Mouse (Mus musculus) forebrain, embryonic 13.5 days (tissue): ENCODE measurements at regions not wholly inside any gene's neighbourhood (a gene's known extent, or its start where the extent isn't known, plus 50 kb on each side); places are given as distances from the start of the nearest gene placed in this dataset.

Experiments used
- ATAC-seq: fragments of 200-750 bp; cut with Nextera tagmentation; 2 replicates; pipeline ENCODE4 v1.8.0; 2017
- H3K27ac ChIP-seq: fragments of 300-500 bp; sonication (generic); 2 replicates; pipeline ENCODE4 v1.5.1; 2015; ENCODE audit warnings: inconsistent platforms, mild to moderate bottlenecking, moderate library complexity
- H3K27me3 ChIP-seq: fragments of 300-500 bp; sonication (generic); 2 replicates; pipeline ENCODE4 v1.6.1; 2015; ENCODE audit warnings: mild to moderate bottlenecking, inconsistent platforms
- H3K36me3 ChIP-seq: fragments of 300-500 bp; sonication (generic); 2 replicates; pipeline ENCODE4 v1.6.1; 2015; ENCODE audit warnings: mild to moderate bottlenecking, inconsistent platforms; ENCODE audit not compliant: poor library complexity, severe bottlenecking
- H3K4me1 ChIP-seq: fragments of 300-500 bp; sonication (generic); 2 replicates; pipeline ENCODE4 v1.6.1; 2015; ENCODE audit warnings: inconsistent platforms
- H3K4me2 ChIP-seq: fragments of 300-500 bp; sonication (generic); 2 replicates; pipeline ENCODE4 v1.6.1; 2015; ENCODE audit warnings: inconsistent platforms, mild to moderate bottlenecking, moderate library complexity
- H3K4me3 ChIP-seq: fragments of 300-500 bp; sonication (generic); 2 replicates; pipeline ENCODE4 v1.5.1; 2015; ENCODE audit warnings: mild to moderate bottlenecking, inconsistent platforms
- H3K9ac ChIP-seq: fragments of 300-500 bp; sonication (generic); 2 replicates; pipeline ENCODE4 v1.6.1; 2015; ENCODE audit warnings: mild to moderate bottlenecking, inconsistent platforms
- H3K9me3 ChIP-seq: fragments of 300-500 bp; sonication (generic); replicated peaks from 2 replicates; pipeline ENCODE4 v1.6.1; 2016; ENCODE audit warnings: inconsistent platforms
- WGBS: fragments of 180-500 bp; shearing (Covaris S2); methylation state at CpG from one replicate; pipeline ENCODE4 v1.1.7; 2015; 5-methylcytosine and 5-hydroxymethylcytosine counted together

DNA sequence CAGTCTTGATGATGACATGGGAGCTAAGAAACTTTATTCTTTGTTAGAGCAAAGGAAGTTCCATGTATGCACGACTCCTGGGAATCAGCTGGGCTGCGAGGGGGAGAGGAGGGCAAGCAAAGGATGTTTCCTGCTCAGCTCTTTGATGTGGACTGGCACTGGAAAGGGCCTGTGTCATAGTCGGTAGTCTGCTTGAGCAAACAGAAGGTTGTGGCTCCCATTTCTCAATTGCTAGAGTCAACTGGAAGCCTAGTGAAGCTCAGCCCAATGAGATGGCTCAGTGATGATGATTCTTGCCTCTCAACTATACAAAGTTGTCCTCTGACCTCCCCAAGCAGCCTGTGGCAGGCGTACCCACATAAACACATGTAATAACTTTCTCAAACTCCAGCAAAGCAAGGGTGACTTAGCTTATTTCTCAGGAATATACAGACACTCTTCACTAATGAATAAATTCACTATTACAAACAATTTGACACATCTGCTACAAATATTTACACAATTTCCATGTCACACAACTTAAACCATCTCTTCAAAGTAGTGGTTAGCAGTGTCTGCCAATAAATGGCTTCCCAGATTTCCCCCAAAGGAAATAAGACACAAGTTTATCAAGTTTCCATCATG lies 115.4 kb upstream of the Smad1 start:
- Histone ChIP-seq H3K27me3 (no peaks in the 10 kb centered on the region), H3K9me3 (no peaks in the 10 kb centered on the region), H3K4me3 (no peak overlapping the region), H3K9ac (no peak overlapping the region), H3K36me3 (no peaks in the 10 kb centered on the region), H3K4me2 (no peak overlapping the region), H3K4me1 (no peaks in the 10 kb centered on the region), H3K27ac (no peak overlapping the region)
- no peak for ATAC-seq
- 81% methylated on average over 4 of the region's 4 CpGs for WGBS

DNA sequence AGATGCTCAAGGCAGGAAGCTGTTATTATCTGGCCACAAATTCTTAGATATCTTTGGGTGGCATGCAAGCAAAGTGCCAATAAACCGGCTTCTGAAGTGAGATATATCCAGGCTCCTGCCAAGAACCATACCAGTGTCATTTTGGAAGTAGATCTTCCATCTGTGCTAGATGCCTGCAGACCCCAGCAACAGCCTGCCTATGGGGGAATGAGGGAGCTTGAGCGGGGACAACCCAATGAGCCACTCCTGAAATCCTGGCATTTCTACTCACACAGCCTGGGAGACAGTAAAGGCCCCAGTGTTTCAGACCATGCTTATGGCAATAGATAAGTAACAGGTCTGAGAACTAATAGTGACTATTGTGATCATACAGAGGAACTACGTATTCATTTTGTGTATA lies 109.3 kb upstream of the Smad1 start:
- Histone ChIP-seq H3K4me2 (no peak overlapping the region), H3K4me1 (no peaks in the 10 kb centered on the region), H3K27me3 (no peaks in the 10 kb centered on the region), H3K4me3 (no peak overlapping the region), H3K36me3 (no peaks in the 10 kb centered on the region), H3K9ac (no peak overlapping the region), H3K27ac (no peak overlapping the region), H3K9me3 (no peaks in the 10 kb centered on the region)
- 92% methylated on average over 3 of the region's 3 CpGs for WGBS
- no peak for ATAC-seq

DNA sequence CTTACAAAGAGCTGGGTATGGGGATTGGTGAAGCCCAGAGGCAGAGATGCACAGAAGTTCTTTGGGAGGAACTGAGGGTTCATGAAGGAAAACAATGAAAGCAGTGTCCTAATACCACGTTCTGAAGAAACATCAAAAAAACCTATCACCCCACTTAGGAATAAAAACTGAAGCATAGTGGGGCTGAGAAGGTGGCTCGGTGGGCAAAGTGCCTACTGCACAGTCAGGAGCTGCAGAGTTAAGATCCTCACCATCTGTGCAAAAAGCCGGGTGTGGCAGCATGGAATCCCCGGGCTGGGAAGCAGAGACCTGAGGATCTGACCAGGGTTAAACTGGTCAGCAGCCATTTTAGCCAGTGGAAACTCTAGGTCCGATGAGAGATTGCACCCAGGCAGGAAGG lies 106.1 kb upstream of the Smad1 start:
- Histone ChIP-seq H3K9me3 (no peaks in the 10 kb centered on the region), H3K27me3 (no peaks in the 10 kb centered on the region), H3K27ac (no peak overlapping the region), H3K36me3 (no peaks in the 10 kb centered on the region), H3K4me1 (no peaks in the 10 kb centered on the region), H3K4me3 (no peak overlapping the region), H3K4me2 (no peak overlapping the region), H3K9ac (no peak overlapping the region)
- no peak for ATAC-seq
- whole genome bisulfite sequencing: 78% methylated on average over 5 of the region's 5 CpGs

DNA sequence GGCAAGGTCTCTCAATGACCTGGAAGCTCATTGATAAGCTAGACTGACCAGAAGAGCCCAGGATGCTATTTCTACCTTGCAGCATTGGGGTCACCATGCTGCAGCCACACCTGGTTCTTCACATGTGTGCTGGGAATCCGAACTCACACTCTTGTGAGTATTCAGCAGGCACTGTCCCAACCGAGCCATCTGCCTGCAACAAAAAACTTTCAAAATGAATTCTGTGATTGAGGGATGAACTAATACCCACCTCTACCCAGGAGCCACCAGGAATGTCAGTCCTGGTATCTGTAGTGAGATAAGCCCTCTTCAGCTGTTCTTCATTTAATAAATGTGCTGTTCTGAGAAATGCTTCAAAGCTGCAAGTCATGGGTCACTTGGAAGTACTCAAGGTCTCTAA lies 104.6 kb upstream of the Smad1 start:
- no peaks in the 10 kb centered on the region for H3K36me3 ChIP-seq
- no peak overlapping the region for H3K9ac ChIP-seq
- no peaks in the 10 kb centered on the region for H3K9me3 ChIP-seq
- H3K27ac ChIP-seq: no peak overlapping the region
- no peaks in the 10 kb centered on the region for H3K27me3 ChIP-seq
- no peak overlapping the region for H3K4me3 ChIP-seq
- no peak overlapping the region for H3K4me2 ChIP-seq
- no peaks in the 10 kb centered on the region for H3K4me1 ChIP-seq
- 86% methylated on average over 2 of the region's 2 CpGs for WGBS
- ATAC-seq: no peak

DNA sequence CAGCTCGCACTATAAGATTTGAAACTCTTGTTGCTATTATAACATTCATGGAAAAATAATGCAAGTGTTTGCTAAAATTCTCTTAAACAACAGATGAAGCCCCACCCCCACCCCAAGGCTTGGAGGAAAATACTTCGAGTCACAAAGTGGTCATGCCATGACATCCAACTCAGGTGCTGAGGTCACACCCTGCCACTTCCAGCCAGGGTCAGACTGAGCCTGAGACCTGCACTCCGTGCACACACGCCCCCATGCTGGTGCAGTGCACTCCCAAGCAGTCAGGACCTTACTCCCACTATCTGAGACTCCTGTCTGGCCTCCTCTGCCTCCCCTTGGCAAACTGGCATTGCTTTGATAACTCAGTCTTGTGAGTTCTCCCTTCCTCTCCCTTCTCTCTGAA lies 102.7 kb upstream of the Smad1 start:
- H3K27ac ChIP-seq: no peak overlapping the region
- no peaks in the 10 kb centered on the region for H3K36me3 ChIP-seq
- H3K4me1 ChIP-seq: no peaks in the 10 kb centered on the region
- no peaks in the 10 kb centered on the region for H3K27me3 ChIP-seq
- H3K9me3 ChIP-seq: no peaks in the 10 kb centered on the region
- H3K4me3 ChIP-seq: no peak overlapping the region
- no peak overlapping the region for H3K4me2 ChIP-seq
- no peak for ATAC-seq
- 78% methylated on average over 4 of the region's 4 CpGs for WGBS
- H3K9ac ChIP-seq: no peak overlapping the region

DNA sequence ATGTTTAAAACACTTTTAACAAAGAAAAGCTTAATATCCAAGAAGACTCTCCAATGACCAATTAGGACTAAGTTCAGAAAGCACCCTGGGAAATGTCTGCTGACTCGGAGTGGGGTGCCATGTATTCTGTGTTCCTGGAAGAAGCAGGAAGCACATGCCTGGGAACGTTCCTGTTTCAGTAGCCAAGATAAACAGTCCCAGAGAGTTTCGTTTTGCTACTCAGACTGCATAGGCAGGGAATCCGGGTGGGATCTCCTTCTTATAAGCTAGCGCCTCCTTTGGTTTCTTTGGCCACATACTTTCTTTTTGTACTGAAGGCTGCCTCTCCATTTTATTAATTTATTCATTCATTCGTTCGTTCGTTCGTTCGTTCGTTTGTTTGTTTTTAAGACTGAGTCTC lies 101.9 kb upstream of the Smad1 start:
- Histone ChIP-seq H3K36me3 (no peaks in the 10 kb centered on the region), H3K4me3 (no peak overlapping the region), H3K4me2 (no peak overlapping the region), H3K9ac (no peak overlapping the region), H3K9me3 (no peaks in the 10 kb centered on the region), H3K4me1 (no peaks in the 10 kb centered on the region), H3K27ac (no peak overlapping the region), H3K27me3 (no peaks in the 10 kb centered on the region)
- 91% methylated on average over 11 of the region's 11 CpGs for WGBS
- ATAC-seq: no peak

DNA sequence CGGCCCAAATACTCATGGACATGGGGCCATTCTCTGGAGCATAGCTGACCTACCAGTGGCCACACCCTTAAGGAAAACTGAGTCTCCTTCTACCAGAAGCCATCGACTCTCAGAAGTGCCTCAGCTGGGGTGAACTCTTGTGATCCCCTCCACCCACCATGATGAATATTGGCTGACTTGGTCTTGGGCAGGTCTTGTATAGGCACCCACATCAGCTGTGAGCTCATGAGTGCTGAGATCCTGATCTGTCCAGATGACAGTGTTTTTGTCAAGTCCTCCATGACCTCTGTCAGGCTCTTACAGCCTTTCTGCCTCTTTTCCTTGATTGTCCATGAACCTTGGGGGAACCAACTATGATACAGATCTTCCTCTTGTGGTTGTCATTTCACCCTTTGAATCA lies 99.9 kb upstream of the Smad1 start:
- Histone ChIP-seq H3K4me3 (no peak overlapping the region), H3K4me2 (no peak overlapping the region), H3K9ac (no peak overlapping the region), H3K36me3 (no peaks in the 10 kb centered on the region), H3K4me1 (no peaks in the 10 kb centered on the region), H3K27ac (no peak overlapping the region), H3K27me3 (no peaks in the 10 kb centered on the region), H3K9me3 (no peaks in the 10 kb centered on the region)
- WGBS: 95% methylated on average over 2 of the region's 2 CpGs
- no peak for ATAC-seq

DNA sequence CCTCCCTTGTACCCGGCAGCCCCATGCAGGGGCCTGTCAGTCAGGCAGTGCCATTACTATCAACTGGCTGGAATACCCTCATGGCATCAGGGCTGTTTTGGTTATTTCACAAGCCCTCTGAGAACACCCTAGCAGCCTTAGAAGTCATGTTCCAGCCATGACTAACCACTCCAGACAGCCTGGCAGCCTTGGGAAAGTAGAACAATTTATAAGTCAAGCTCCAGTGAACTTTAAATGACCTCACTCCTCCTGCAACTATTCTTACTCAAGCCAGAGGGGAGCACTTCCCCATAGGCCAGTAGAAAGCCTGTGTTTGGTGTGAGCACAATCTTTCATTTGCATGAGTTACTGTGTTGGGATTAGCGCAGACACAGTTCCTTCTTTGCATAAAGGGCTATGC lies 99.3 kb upstream of the Smad1 start:
- Histone ChIP-seq H3K9me3 (no peaks in the 10 kb centered on the region), H3K27me3 (no peaks in the 10 kb centered on the region), H3K9ac (no peak overlapping the region), H3K4me1 (no peaks in the 10 kb centered on the region), H3K4me2 (no peak overlapping the region), H3K36me3 (no peaks in the 10 kb centered on the region), H3K4me3 (no peak overlapping the region), H3K27ac (no peak overlapping the region)
- WGBS: 73% methylated on average over 2 of the region's 2 CpGs
- ATAC-seq: no peak

DNA sequence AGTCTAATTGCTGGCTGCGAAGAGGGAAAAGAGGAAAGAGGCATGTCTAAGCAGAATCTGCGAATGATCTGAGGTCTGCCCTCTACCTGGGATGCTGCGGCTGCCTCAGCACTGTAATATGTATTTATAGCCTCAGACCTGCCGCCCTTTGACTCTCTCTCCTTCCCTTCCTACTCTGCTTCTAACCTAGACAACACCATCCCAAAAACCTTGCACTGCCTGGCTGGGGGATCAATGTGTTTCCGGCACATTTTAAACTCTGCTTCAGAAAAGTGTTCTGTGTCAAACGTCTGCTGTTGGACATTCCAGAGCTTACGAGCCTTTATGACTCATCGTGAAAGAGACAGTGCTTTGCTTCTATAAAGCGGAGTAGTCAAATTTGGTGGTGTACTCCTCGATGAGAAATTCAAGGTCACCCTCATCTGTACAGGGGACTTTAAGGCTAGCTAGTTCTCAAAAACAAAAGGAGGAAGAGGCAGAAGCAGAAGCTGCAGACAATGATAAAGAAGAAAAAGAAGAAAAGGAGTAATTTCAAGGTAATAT lies 91.9 kb upstream of the Smad1 start:
- Histone ChIP-seq H3K27me3 (no peaks in the 10 kb centered on the region), H3K4me3 (no peak overlapping the region), H3K27ac (no peak overlapping the region), H3K36me3 (no peaks in the 10 kb centered on the region), H3K9ac (no peak overlapping the region), H3K4me2 (no peak overlapping the region), H3K9me3 (no peaks in the 10 kb centered on the region), H3K4me1 (peaks cover 7% of the 10 kb centered on the region)
- WGBS: 69% methylated on average over 10 of the region's 10 CpGs
- no peak for ATAC-seq

DNA sequence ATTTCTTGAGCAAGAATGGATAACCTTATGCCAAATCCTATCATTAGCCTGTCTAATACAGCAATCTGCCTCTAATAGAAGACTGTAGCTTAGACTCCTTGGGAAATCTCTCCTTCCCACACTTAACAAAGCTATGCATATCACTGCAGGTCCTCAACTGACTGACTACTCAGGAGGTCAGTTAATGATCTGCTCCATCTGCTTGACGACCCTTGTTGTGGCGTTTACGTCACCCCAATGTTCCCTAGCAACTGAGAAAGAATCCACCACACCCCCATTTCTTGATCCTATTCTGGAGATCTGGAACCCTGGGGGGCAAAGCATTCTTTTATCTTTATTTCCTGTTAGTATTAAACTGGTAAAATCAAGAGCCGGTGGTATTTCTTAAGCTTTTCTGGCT lies 91.4 kb upstream of the Smad1 start:
- 16% methylated on average over 4 of the region's 4 CpGs for WGBS
- Histone ChIP-seq H3K9ac (no peak overlapping the region), H3K36me3 (no peaks in the 10 kb centered on the region), H3K9me3 (no peaks in the 10 kb centered on the region), H3K27ac (no peak overlapping the region), H3K4me2 (no peak overlapping the region), H3K4me3 (no peak overlapping the region), H3K4me1 (peaks cover 7% of the 10 kb centered on the region), H3K27me3 (no peaks in the 10 kb centered on the region)
- ATAC-seq: peak; percentile 59

DNA sequence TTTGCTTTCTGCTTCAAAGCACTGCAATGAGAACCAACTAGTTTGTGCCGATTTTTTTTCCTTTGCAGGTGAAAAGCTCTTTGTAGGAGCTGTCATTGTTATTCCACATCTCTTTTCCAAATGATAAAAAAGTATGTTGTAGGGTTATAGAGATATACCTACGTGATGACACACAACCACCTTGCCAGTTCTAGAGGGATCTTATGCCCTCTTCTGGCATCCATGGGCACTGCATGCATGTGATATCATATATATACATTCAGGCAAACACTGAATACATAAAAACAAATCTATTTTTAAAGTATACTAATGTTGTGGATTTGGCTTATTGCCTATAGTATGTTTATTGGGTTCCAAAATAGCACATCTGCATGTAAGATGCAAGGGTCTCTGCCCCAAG lies 89.5 kb upstream of the Smad1 start:
- WGBS: 72% methylated on average over 2 of the region's 2 CpGs
- no peaks in the 10 kb centered on the region for H3K9me3 ChIP-seq
- H3K36me3 ChIP-seq: no peaks in the 10 kb centered on the region
- no peak overlapping the region for H3K9ac ChIP-seq
- no peak for ATAC-seq
- H3K27me3 ChIP-seq: no peaks in the 10 kb centered on the region
- H3K4me2 ChIP-seq: no peak overlapping the region
- peaks cover 7% of the 10 kb centered on the region for H3K4me1 ChIP-seq
- H3K4me3 ChIP-seq: no peak overlapping the region
- H3K27ac ChIP-seq: no peak overlapping the region

DNA sequence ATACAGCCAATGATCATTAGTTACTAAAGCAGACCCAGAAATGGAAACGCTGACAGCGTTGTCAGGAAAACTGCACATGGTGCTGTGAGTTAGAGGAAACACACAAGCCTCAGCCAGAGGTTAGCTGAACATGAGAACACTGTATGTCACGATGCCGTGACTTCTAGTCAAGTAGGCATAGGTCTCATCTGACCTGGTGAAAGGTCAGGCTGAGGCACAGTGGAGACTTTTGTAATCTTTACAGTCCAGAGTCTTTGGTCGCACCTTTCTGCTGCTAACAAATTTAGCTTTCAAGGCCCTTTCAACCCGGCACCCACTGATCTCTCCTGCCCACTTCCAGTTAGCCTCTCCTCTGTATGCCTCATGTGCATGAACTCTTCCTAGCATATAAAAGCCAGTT lies 88.3 kb upstream of the Smad1 start:
- H3K4me3 ChIP-seq: no peak overlapping the region
- no peak for ATAC-seq
- H3K9ac ChIP-seq: no peak overlapping the region
- H3K9me3 ChIP-seq: no peaks in the 10 kb centered on the region
- peaks cover 7% of the 10 kb centered on the region for H3K4me1 ChIP-seq
- H3K27me3 ChIP-seq: no peaks in the 10 kb centered on the region
- H3K27ac ChIP-seq: no peak overlapping the region
- no peak overlapping the region for H3K4me2 ChIP-seq
- 91% methylated on average over 6 of the region's 6 CpGs for WGBS
- H3K36me3 ChIP-seq: no peaks in the 10 kb centered on the region

DNA sequence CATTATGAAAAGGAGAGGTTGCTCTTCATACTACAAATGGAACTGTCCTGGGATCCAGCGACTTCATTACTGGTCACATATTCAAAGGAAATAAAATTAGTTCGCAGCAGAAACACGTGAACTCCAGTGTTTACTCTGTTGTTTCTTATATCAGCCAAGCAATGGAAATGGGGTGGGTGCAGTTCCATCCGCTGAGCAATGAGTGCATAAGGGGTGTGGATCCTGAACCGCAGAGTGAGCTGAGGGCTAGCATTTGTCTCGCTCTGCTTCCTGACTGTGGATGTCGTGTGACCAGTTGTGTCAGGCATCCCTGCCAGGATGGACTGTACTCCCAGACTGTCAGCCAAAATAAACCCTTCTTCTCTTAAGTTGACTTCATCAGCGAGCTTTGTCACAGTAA lies 80.0 kb upstream of the Smad1 start:
- H3K27me3 ChIP-seq: no peaks in the 10 kb centered on the region
- no peaks in the 10 kb centered on the region for H3K9me3 ChIP-seq
- WGBS: 92% methylated on average over 8 of the region's 8 CpGs
- no peaks in the 10 kb centered on the region for H3K36me3 ChIP-seq
- no peak overlapping the region for H3K27ac ChIP-seq
- H3K4me2 ChIP-seq: no peak overlapping the region
- no peak for ATAC-seq
- H3K4me1 ChIP-seq: no peaks in the 10 kb centered on the region
- H3K4me3 ChIP-seq: no peak overlapping the region
- H3K9ac ChIP-seq: no peak overlapping the region
